8 mouse cellular contexts compared by ENCODE assay signal in genomic region chr10:81863409-81864407, GRCm38 (mm10). TPM values are rescaled to one million over a fixed set of nuclear protein-coding genes. Genes with fewer than 3 reads are reported as not detected.
A peak's percentile ranks its signal among the peaks of the same experiment; 100 is the strongest.
DNase-seq lines count a peak whose midpoint lies in the region; ATAC-seq and TF ChIP-seq lines count a peak whose summit lies in the region.
"Not testable (repeated sequence)": the region's sequence is repeated elsewhere in the genome, so short reads cannot be mapped to it uniquely, and the experiment has no call there.

Gm32687 (plus strand) TSS chr10:81863934.

- peak within 1 kb of the TSS; percentile 42 for H3K4me3 ChIP-seq in ES-Bruce4 (ENCODE audit: low read depth, low read length)
- not testable (repeated sequence) for H3K4me3 ChIP-seq in kidney, embryonic 14.5 days (ENCODE audit: low read length); limb, embryonic 14.5 days (replicated peaks; ENCODE audit: low read length); midbrain, embryonic 11.5 days (ENCODE audit: low read depth, low read length)

- DNase-seq in cerebellum, postnatal 36 days, result peak; percentile 1 to 5
- peak; percentile 3 to 4 for DNase-seq in frontal cortex, postnatal 10 days (ENCODE audit: low spot score in 2 of 2)
- peak; percentile 7 to 12 for DNase-seq in heart, postnatal 10 days
- DNase-seq in limb, embryonic 14.5 days (ENCODE audit: low spot score); midbrain, embryonic 11.5 days (ENCODE audit: low spot score, missing footprints): not testable (repeated sequence)
- peak; percentile 1 for DNase-seq in right cerebral cortex, postnatal 4 days

- H3K9ac ChIP-seq in ES-Bruce4 (ENCODE audit: low read depth, poor library complexity, severe bottlenecking); kidney, embryonic 14.5 days (ENCODE audit: low read depth, low read length); limb, embryonic 14.5 days (ENCODE audit: low read depth, low read length, severe bottlenecking); midbrain, embryonic 11.5 days (ENCODE audit: low read length): not testable (repeated sequence)

- not testable (repeated sequence) for H3K27me3 ChIP-seq in ES-Bruce4 (ENCODE audit: control insufficient read depth, insufficient read depth, low read length, poor library complexity, severe bottlenecking); kidney, embryonic 14.5 days (ENCODE audit: control insufficient read depth, insufficient read depth, low read length); limb, embryonic 14.5 days (ENCODE audit: control insufficient read depth, insufficient read depth, low read length); midbrain, embryonic 11.5 days (ENCODE audit: control insufficient read depth, insufficient read depth, low read length)

- H3K4me2 ChIP-seq in kidney, embryonic 14.5 days (replicated peaks; ENCODE audit: low read depth, low read length); limb, embryonic 14.5 days (replicated peaks; ENCODE audit: low read depth, low read length, severe bottlenecking); midbrain, embryonic 11.5 days: not testable (repeated sequence)

- TF ChIP-seq EP300 in ES-Bruce4 (IDR thresholded peaks at IDR 0.05; ENCODE audit: insufficient read depth, low read depth, low read length), result not testable (repeated sequence)

- ATAC-seq in kidney, embryonic 14.5 days (ENCODE audit: low FRiP score, low TSS enrichment), result peak; percentile 100
- ATAC-seq in limb, embryonic 14.5 days (ENCODE audit: low FRiP score, low read depth), result peak; percentile 99
- peak; percentile 100 for ATAC-seq in midbrain, embryonic 11.5 days (ENCODE audit: low FRiP score)

- not testable (repeated sequence) for TF ChIP-seq CTCF in ES-Bruce4 (IDR thresholded peaks at IDR 0.05; ENCODE audit: low read depth, low read length)

- H3K27ac ChIP-seq in ES-Bruce4 (ENCODE audit: insufficient read depth, low read length); kidney, embryonic 14.5 days (ENCODE audit: low read depth, low read length); limb, embryonic 14.5 days (replicated peaks; ENCODE audit: low read depth, low read length); midbrain, embryonic 11.5 days (ENCODE audit: low read depth, low read length): not testable (repeated sequence)

- not testable (repeated sequence) for H3K4me1 ChIP-seq in ES-Bruce4 (ENCODE audit: control insufficient read depth, insufficient read depth, low read length); kidney, embryonic 14.5 days (ENCODE audit: control insufficient read depth, insufficient read depth, low read length); limb, embryonic 14.5 days (ENCODE audit: control insufficient read depth, insufficient read depth, low read length); midbrain, embryonic 11.5 days (ENCODE audit: control insufficient read depth, insufficient read depth, low read length)

- H3K36me3 ChIP-seq in ES-Bruce4 (ENCODE audit: control insufficient read depth, insufficient read depth, low read length, poor library complexity, severe bottlenecking); kidney, embryonic 14.5 days (ENCODE audit: control insufficient read depth, insufficient read depth, low read length); limb, embryonic 14.5 days (ENCODE audit: control insufficient read depth, insufficient read depth, low read length); midbrain, embryonic 11.5 days (ENCODE audit: control insufficient read depth, insufficient read depth, low read length): not testable (repeated sequence)

- TF ChIP-seq POLR2A in ES-Bruce4 (IDR thresholded peaks at IDR 0.05; ENCODE audit: insufficient read depth, low read length); limb, embryonic 14.5 days (IDR thresholded peaks at IDR 0.05; ENCODE audit: borderline replicate concordance, extremely low read depth, insufficient read depth, insufficient read length): not testable (repeated sequence)

- intact Hi-C loops in heart, postnatal 10 days (cut with DNase I), result not testable (repeated sequence)

- 41% methylated on average over 3 of the region's 49 CpGs for WGBS in kidney, embryonic 14.5 days
- WGBS in limb, embryonic 14.5 days, result 44% methylated on average over 3 of the region's 49 CpGs
- 34% methylated on average over 4 of the region's 49 CpGs for WGBS in midbrain, embryonic 11.5 days

- H3K9me3 ChIP-seq in ES-Bruce4 (replicated peaks; ENCODE audit: control insufficient read depth, insufficient read depth, low read length, poor library complexity, severe bottlenecking); kidney, embryonic 14.5 days (ENCODE audit: control insufficient read depth, low read length); limb, embryonic 14.5 days (ENCODE audit: control insufficient read depth, low read length); midbrain, embryonic 11.5 days (ENCODE audit: control insufficient read depth, low read length): not testable (repeated sequence)

RNA-seq across cellular contexts. Expression of gene Gm32687, which starts in this region (rescaled TPM):
- 3.6 TPM in 1 of 2 replicates, not detected in the other for polyA plus RNA-seq in ES-Bruce4 (2011; ENCODE audit: insufficient read depth, insufficient read length, low read depth, missing spikeins)
- total RNA-seq in heart, postnatal 10 days (2021), result 1 to 10 TPM; 2.7 to 3.3 TPM
- polyA plus RNA-seq in kidney, embryonic 14.5 days (2014; fragmentation: Nextera tagmentation; extraction: Ambion mirVana), result 12.2 and 13.0 TPM in 2 replicates
- 4.0 and 6.3 TPM in 2 replicates for polyA plus RNA-seq in limb, embryonic 14.5 days (2012; rRNA removed)
- polyA plus RNA-seq in limb, embryonic 14.5 days (2014; fragmentation: Nextera tagmentation; extraction: Ambion mirVana), result 8.9 and 12.7 TPM in 2 replicates
- 13.1 and 13.7 TPM in 2 replicates for polyA plus RNA-seq in midbrain, embryonic 11.5 days (2014; fragmentation: Nextera tagmentation; extraction: Ambion mirVana)
